Mouse (Mus musculus) liver, embryonic 16.5 days (tissue): Measurements from ENCODE around the gene Efcab14. TPM values are rescaled to one million over a fixed set of nuclear protein-coding genes. Genes with fewer than 3 reads are reported as not detected.

Source experiments
- ATAC-seq: fragments of 200-750 bp; cut with Nextera tagmentation; 2 replicates; pipeline ENCODE4 v1.8.0; 2017; ENCODE audit warnings: low read depth, mild to moderate bottlenecking, moderate number of reproducible peaks, moderate library complexity
- H3K27ac ChIP-seq: fragments of 300-500 bp; sonication (generic); 2 replicates; pipeline ENCODE4 v1.5.1; 2014; ENCODE audit warnings: mild to moderate bottlenecking, low read length
- H3K27me3 ChIP-seq: fragments of 300-500 bp; sonication (generic); 2 replicates; pipeline ENCODE4 v1.6.1; 2014; ENCODE audit warnings: low read depth, low read length, mixed read lengths; ENCODE audit not compliant: control insufficient read depth, insufficient read depth
- H3K36me3 ChIP-seq: fragments of 300-500 bp; sonication (generic); 2 replicates; pipeline ENCODE4 v1.6.1; 2014; ENCODE audit warnings: mild to moderate bottlenecking; ENCODE audit not compliant: control insufficient read depth, insufficient read depth
- H3K4me1 ChIP-seq: fragments of 300-500 bp; sonication (generic); 2 replicates; pipeline ENCODE4 v1.6.1; 2014; ENCODE audit warnings: low read depth, low read length, mixed read lengths; ENCODE audit not compliant: control insufficient read depth
- H3K4me2 ChIP-seq: fragments of 300-500 bp; sonication (generic); 2 replicates; pipeline ENCODE4 v1.6.1; 2014; ENCODE audit warnings: low read depth, low read length, mixed read lengths
- H3K4me3 ChIP-seq: fragments of 300-500 bp; sonication (generic); 2 replicates; pipeline ENCODE4 v1.5.1; 2014; ENCODE audit warnings: low read depth, mild to moderate bottlenecking, low read length
- H3K9ac ChIP-seq: fragments of 300-500 bp; sonication (generic); 2 replicates; pipeline ENCODE4 v1.6.1; 2014; ENCODE audit warnings: low read depth, low read length
- H3K9me3 ChIP-seq: fragments of 300-500 bp; sonication (generic); replicated peaks from 2 replicates; pipeline ENCODE4 v1.6.1; 2016; ENCODE audit warnings: low read length; ENCODE audit not compliant: control insufficient read depth
- WGBS: fragments of 180-500 bp; shearing (Covaris S2); extraction: QIAGEN DNeasy Blood & Tissue Kit; methylation state at CpG from one replicate; pipeline ENCODE4 v1.1.7; 2014; ENCODE audit not compliant: insufficient replicate concordance; 5-methylcytosine and 5-hydroxymethylcytosine counted together
- polyA plus RNA-seq: library from polyadenylated mRNA; unstranded; fragments of >200 nt; fragmentation: Nextera tagmentation; extraction: Ambion mirVana; gene quantifications from 2 replicates; pipeline ENCODE4 v1.2.1, GENCODE M21; 2015

Gene Efcab14
- polyA plus RNA-seq, 1 experiment from 2014 or later = 10.9 TPM

DNA sequence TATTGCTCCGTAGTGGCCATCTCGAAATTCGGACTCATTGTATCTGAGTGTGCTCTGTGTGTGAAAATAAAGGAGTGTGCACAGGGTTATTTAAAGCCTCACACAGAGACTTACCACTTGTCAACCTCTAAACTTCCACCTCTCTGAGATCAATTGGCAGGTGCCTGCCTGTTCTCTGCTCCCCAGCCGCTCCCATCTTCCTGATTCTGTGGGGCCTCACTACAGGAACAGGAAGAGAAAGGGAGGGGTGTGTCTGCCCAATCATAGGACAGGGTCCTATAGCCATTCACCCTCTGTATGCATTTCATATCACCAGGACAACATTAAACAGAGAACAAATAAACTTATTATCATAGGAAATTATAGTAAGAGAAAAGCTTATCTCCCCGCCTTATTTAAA, 3.8 kb upstream of the Efcab14 start:
- 43% methylated on average over 5 of the region's 5 CpGs for WGBS
- no peaks in the 10 kb centered on the region for H3K27me3 ChIP-seq
- H3K36me3 ChIP-seq = no peaks in the 10 kb centered on the region
- H3K4me1 ChIP-seq = peaks cover 11% of the 10 kb centered on the region
- H3K9me3 ChIP-seq = no peaks in the 10 kb centered on the region
- ATAC-seq = no peak
- H3K27ac ChIP-seq = no peak overlapping the region
- no peak overlapping the region for H3K4me2 ChIP-seq
- no peak overlapping the region for H3K9ac ChIP-seq
- H3K4me3 ChIP-seq = no peak overlapping the region

DNA sequence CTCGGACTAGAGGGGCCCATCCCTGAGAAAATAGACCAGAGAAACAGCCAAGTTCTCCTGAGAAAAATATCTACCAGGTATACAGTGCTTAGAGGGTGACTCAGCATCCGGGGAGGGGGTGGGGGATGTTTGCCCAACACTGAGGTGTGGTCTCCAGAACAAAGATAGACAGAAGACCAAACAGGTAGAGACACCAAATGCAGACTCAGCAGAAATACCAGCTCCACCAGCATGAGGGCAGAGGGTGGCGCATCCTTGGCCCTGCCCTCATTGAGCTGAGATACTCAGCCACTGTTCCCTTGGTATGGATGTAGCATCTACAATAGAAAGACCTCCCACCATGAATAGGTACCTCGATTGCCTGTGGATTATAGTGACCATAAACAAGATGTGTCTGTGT, 2.7 kb upstream of the Efcab14 start:
- peaks cover 16% of the 10 kb centered on the region for H3K4me1 ChIP-seq
- WGBS = 61% methylated on average over 4 of the region's 4 CpGs
- no peak for ATAC-seq
- H3K36me3 ChIP-seq = no peaks in the 10 kb centered on the region
- H3K27me3 ChIP-seq = no peaks in the 10 kb centered on the region
- no peak overlapping the region for H3K27ac ChIP-seq
- H3K9ac ChIP-seq = no peak overlapping the region
- H3K4me2 ChIP-seq = no peak overlapping the region
- no peak overlapping the region for H3K4me3 ChIP-seq
- no peaks in the 10 kb centered on the region for H3K9me3 ChIP-seq

DNA sequence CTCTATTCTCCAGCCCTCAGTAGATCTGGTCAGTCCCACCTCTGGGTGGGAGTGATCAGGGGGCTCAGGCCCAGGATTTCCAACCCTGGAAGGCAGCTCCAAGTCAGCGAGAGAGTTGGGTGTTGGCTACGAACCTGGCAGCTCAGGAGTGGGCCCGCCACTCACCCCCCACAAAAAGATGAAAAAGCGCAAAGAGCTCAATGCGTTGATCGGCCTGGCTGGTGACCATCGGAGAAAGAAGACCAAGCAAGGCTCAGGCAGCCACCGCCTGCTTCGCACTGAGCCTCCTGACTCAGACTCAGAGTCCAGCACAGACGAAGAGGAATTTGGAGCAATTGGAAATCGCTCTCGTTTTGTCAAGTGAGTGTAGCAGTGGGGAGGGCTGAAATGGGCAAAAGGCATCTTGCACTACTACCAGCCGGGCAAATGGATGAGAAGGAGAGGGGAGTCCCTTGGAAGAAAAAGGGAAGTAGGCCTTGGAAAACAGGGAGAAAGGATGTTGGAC, 989 bp downstream of the Efcab14 start:
- peaks cover 16% of the 10 kb centered on the region for H3K4me1 ChIP-seq
- H3K4me2 ChIP-seq = peak overlapping the region; percentile 89
- WGBS = 24% methylated on average over 13 of the region's 13 CpGs
- peak overlapping the region; percentile 80 for H3K4me3 ChIP-seq
- no peaks in the 10 kb centered on the region for H3K9me3 ChIP-seq
- peaks cover 9% of the 10 kb centered on the region; the same call in 1 of the 2 replicates for H3K36me3 ChIP-seq
- ATAC-seq = no peak
- H3K9ac ChIP-seq = peak overlapping the region; percentile 84
- no peaks in the 10 kb centered on the region for H3K27me3 ChIP-seq
- no peak overlapping the region; the same call in 1 of the 2 replicates for H3K27ac ChIP-seq

DNA sequence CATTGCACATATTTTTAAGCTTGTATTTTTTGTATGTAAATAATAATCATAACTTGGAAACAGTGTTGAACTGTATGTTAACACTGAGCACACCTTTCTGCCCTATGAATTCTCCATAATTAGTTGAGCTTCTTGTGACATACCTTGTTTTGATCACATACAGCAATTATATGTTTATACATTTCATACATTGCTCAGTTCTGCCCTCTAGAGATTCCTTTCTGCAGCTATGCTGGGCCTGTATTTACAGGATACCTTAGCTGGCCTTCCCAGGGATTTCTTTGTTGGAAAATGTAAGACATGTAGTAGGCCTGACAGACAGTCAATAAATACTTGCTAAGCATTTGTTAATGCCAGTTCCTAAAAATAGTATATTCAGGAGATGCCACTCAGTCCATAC, 5.1 kb downstream of the Efcab14 start:
- no peak overlapping the region for H3K27ac ChIP-seq
- ATAC-seq = no peak

DNA sequence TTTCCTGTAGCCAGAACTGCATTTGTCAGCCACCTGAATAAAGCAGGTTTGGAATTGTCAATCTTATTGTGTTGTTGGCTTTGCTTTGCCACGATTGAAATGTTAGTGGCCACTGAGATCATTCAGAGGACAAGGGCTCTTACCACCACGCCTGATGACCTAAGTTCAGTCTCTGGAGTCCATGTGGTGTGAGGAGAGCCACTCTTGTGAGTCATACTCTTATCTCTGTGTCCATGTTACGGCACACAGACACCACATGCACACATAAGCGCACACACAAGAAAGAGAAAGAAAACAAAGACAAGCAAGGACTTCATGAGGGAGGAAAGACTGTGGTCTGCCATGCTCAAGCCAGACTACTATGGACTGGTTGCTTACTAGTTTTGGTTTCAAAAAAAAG, 5.6 kb downstream of the Efcab14 start:
- Histone ChIP-seq H3K27ac (no peak overlapping the region), H3K27me3 (no peaks in the 10 kb centered on the region), H3K36me3 (peaks cover 12% of the 10 kb centered on the region), H3K9ac (no peak overlapping the region), H3K4me2 (no peak overlapping the region), H3K4me3 (no peak overlapping the region), H3K4me1 (peaks cover 11% of the 10 kb centered on the region), H3K9me3 (no peaks in the 10 kb centered on the region)
- ATAC-seq = no peak
- WGBS = 55% methylated on average over 4 of the region's 4 CpGs

More for the DNA sequence above, 5.1 kb downstream of the Efcab14 start:
- no peak overlapping the region for H3K4me2 ChIP-seq
- peaks cover 11% of the 10 kb centered on the region; the same call in 1 of the 2 replicates for H3K36me3 ChIP-seq
- H3K4me3 ChIP-seq = no peak overlapping the region
- no peaks in the 10 kb centered on the region for H3K27me3 ChIP-seq
- no peak overlapping the region for H3K9ac ChIP-seq
- H3K9me3 ChIP-seq = no peaks in the 10 kb centered on the region
- peaks cover 11% of the 10 kb centered on the region for H3K4me1 ChIP-seq

DNA sequence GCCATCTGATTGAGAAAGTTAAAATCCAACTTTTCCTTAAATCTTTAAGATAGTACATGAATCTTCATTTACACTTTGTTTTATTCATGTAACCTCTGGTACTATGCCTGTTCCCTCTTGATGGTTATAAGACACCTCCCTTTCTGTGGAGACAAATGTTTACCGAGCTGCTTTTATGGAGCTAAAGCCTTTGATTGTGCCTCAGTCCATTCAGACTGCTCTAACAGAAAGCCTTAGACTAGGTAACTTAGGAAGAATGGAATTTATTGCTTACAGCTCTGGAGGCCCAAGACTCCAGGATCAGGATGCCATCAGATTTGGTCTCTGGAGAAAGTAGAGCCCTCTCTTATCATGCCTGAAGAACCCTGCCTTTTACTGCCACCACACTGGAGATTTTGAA, 10.6 kb downstream of the Efcab14 start:
- H3K27ac ChIP-seq = no peak overlapping the region
- H3K9me3 ChIP-seq = no peaks in the 10 kb centered on the region
- H3K4me1 ChIP-seq = no peaks in the 10 kb centered on the region
- ATAC-seq = no peak
- peaks cover 18% of the 10 kb centered on the region for H3K36me3 ChIP-seq
- no peaks in the 10 kb centered on the region for H3K27me3 ChIP-seq
- whole genome bisulfite sequencing = 76% methylated on average over 1 of the region's 1 CpGs
- H3K9ac ChIP-seq = no peak overlapping the region
- no peak overlapping the region for H3K4me3 ChIP-seq
- H3K4me2 ChIP-seq = no peak overlapping the region

DNA sequence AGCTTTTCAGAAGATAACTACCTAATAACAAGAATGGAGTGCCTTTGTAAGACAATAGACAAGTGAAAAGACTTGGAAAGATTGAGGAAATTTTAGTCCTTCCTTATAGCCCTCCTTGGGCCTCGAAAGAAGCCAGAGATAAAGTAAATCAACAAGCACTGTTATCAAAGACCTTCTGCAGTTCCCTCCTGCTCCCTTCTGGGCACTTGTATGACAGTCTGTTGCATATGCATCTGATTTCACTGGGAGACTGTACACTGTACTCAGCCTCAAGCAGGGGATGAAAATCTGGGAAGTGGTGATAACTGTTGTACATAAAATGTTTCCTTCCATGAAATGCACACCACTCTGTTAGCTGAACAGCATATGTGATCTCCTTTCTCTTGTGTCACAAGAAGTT, 11.8 kb downstream of the Efcab14 start:
- no peak overlapping the region for H3K27ac ChIP-seq
- peaks cover 20% of the 10 kb centered on the region for H3K36me3 ChIP-seq
- H3K4me2 ChIP-seq = no peak overlapping the region
- no peaks in the 10 kb centered on the region for H3K4me1 ChIP-seq
- H3K4me3 ChIP-seq = no peak overlapping the region
- H3K9ac ChIP-seq = no peak overlapping the region
- no peaks in the 10 kb centered on the region for H3K27me3 ChIP-seq
- ATAC-seq = no peak
- WGBS = 18% methylated on average over 1 of the region's 1 CpGs
- H3K9me3 ChIP-seq = no peaks in the 10 kb centered on the region

DNA sequence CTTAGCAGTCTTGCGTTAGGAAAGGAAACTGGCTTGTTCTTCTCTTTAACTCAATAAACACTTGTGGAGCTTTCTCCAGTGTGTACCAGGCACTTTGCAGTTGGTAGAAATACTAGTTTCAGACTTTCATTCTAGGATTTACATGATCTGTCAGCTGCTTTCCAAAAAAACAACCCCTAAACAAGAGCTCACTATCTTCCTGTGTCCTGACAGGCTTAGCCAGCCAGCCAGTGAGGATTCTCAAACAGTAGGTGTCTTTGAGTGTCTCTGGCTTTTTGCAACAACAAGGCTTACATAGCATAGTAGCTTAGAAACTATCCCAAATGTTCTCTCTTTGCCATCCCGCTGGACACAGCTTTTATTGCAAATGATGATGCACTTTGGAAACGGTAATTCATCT, 16.6 kb downstream of the Efcab14 start:
- H3K4me2 ChIP-seq = no peak overlapping the region
- 81% methylated on average over 3 of the region's 3 CpGs for WGBS
- peaks cover 16% of the 10 kb centered on the region for H3K36me3 ChIP-seq
- no peak for ATAC-seq
- no peaks in the 10 kb centered on the region for H3K27me3 ChIP-seq
- H3K9me3 ChIP-seq = no peaks in the 10 kb centered on the region
- H3K27ac ChIP-seq = no peak overlapping the region
- H3K4me3 ChIP-seq = no peak overlapping the region
- no peaks in the 10 kb centered on the region for H3K4me1 ChIP-seq
- no peak overlapping the region for H3K9ac ChIP-seq

DNA sequence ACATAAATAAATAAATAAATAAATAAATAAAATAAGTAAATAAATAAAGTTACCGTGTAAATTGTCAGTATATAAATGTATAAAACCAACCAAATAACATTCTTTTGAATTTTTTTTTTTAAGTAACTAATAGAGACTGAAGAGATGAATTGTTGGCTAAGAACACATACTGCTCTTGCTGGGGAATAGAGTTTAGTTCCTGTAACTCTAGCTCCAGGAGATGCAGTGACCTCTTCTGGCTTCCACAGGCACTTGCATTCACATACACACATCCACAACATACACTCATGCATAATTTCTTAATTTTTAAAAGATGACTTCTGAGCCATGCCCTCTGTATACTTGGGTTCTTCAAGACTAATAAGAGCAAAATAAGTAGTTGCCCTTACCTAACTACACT, 17.3 kb downstream of the Efcab14 start:
- Histone ChIP-seq H3K4me3 (no peak overlapping the region), H3K27me3 (no peaks in the 10 kb centered on the region), H3K4me2 (no peak overlapping the region), H3K4me1 (no peaks in the 10 kb centered on the region), H3K36me3 (peaks cover 13% of the 10 kb centered on the region), H3K27ac (no peak overlapping the region), H3K9ac (no peak overlapping the region), H3K9me3 (no peaks in the 10 kb centered on the region)
- ATAC-seq = no peak
- WGBS = 76% methylated on average over 1 of the region's 1 CpGs
